Mouse (Mus musculus): Measurements from ENCODE around the gene Abat. TPM values are rescaled to one million over a fixed set of nuclear protein-coding genes. Genes with fewer than 3 reads are reported as not detected.

Gene Abat
- polyA plus RNA-seq, 1 experiment from 2014 or later, result 22.4 TPM

DNA sequence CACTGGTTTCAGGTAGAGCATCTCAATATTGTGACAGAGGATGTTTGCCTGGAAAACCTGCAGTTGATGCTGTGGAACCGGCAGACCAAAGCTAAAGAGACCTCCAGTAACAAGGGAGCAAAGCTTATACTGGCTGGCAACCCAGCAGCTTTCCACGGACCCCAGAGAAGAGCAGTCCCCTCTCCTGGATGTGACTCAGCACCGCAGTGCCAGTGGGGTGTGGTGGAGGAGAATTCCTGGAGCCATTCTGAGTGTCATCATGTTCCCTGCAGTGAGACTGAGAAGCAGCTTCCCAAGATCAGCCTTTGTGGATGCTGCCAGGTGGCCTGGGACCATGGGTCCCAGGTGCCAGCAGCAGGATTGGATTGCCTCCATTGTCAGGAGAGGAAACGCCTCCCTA, 99.8 kb downstream of the Abat start:
- ATAC-seq (ENCODE audit: borderline replicate concordance, extremely low read depth, low FRiP score, low TSS enrichment), result no peak
- Histone ChIP-seq H3K36me3 (no peaks in the 10 kb centered on the region), H3K27ac (no peak overlapping the region), H3K27me3 (no peaks in the 10 kb centered on the region), H3K9ac (no peak overlapping the region), H3K9me3 (no peaks in the 10 kb centered on the region), H3K4me1 (no peaks in the 10 kb centered on the region), H3K4me3 (no peak overlapping the region), H3K4me2 (no peak overlapping the region)
- WGBS, result 69% methylated on average over 4 of the region's 4 CpGs

- Histone ChIP-seq H3K27ac (no peak overlapping the region), H3K4me2 (no peak overlapping the region), H3K9me3 (no peaks in the 10 kb centered on the region), H3K36me3 (no peaks in the 10 kb centered on the region), H3K4me3 (no peak overlapping the region), H3K27me3 (no peaks in the 10 kb centered on the region), H3K9ac (no peak overlapping the region), H3K4me1 (no peaks in the 10 kb centered on the region)
- 67% methylated on average over 3 of the region's 3 CpGs for WGBS
- ATAC-seq (ENCODE audit: borderline replicate concordance, extremely low read depth, low FRiP score, low TSS enrichment), result no peak
Observed at GRCm38 (mm10) chr16:8613447-8613846, 100.2 kb downstream of the Abat start.

- H3K4me2 ChIP-seq, result no peak overlapping the region
- H3K27ac ChIP-seq, result no peak overlapping the region
- no peaks in the 10 kb centered on the region for H3K9me3 ChIP-seq
- no peaks in the 10 kb centered on the region for H3K27me3 ChIP-seq
- WGBS, result 14% methylated on average over 10 of the region's 10 CpGs
- H3K36me3 ChIP-seq, result no peaks in the 10 kb centered on the region
- no peak for ATAC-seq (ENCODE audit: borderline replicate concordance, extremely low read depth, low FRiP score, low TSS enrichment)
- H3K4me1 ChIP-seq, result peaks cover 6% of the 10 kb centered on the region
- no peak overlapping the region for H3K9ac ChIP-seq
- H3K4me3 ChIP-seq, result no peak overlapping the region
Observed at GRCm38 (mm10) chr16:8619659-8620314, 106.6 kb downstream of the Abat start.

GRCm38 (mm10) chr16:8620315-8621115, 107.3 kb downstream of the Abat start:
- no peaks in the 10 kb centered on the region for H3K36me3 ChIP-seq
- ATAC-seq (ENCODE audit: borderline replicate concordance, extremely low read depth, low FRiP score, low TSS enrichment), result no peak
- H3K27me3 ChIP-seq, result no peaks in the 10 kb centered on the region
- no peak overlapping the region for H3K9ac ChIP-seq
- H3K4me3 ChIP-seq, result no peak overlapping the region
- no peak overlapping the region for H3K4me2 ChIP-seq
- H3K4me1 ChIP-seq, result peaks cover 6% of the 10 kb centered on the region
- no peak overlapping the region for H3K27ac ChIP-seq
- no peaks in the 10 kb centered on the region for H3K9me3 ChIP-seq
- 46% methylated on average over 16 of the region's 16 CpGs for WGBS

DNA sequence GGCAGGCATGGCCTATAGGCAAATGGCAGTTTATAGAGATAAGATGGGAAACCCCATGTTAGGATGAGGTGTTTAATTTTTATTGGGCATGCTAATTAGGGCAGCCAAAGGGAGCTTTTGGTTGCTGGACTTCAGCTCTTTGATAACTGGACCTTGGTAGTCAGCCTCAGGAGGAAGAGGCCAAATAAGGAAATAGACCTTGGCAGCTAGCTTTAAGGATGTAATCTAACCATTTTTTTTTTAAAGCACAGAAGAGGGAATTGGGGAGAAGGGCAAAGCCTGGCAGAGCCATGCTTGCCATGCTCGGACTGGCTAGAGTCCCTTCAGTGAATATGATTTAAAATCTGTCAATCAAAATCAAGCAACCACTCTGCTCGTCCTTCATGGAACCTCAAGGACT, 117.2 kb downstream of the Abat start:
- no peaks in the 10 kb centered on the region for H3K4me1 ChIP-seq
- H3K27ac ChIP-seq, result no peak overlapping the region
- ATAC-seq (ENCODE audit: borderline replicate concordance, extremely low read depth, low FRiP score, low TSS enrichment), result no peak
- H3K4me3 ChIP-seq, result no peak overlapping the region
- no peaks in the 10 kb centered on the region for H3K9me3 ChIP-seq
- 77% methylated on average over 2 of the region's 2 CpGs for WGBS
- H3K36me3 ChIP-seq, result 0 out of 2 replicates have a peak, but pooled peaks cover 7% of the 10 kb centered on the region
- H3K27me3 ChIP-seq, result no peaks in the 10 kb centered on the region
- no peak overlapping the region for H3K9ac ChIP-seq
- no peak overlapping the region for H3K4me2 ChIP-seq

DNA sequence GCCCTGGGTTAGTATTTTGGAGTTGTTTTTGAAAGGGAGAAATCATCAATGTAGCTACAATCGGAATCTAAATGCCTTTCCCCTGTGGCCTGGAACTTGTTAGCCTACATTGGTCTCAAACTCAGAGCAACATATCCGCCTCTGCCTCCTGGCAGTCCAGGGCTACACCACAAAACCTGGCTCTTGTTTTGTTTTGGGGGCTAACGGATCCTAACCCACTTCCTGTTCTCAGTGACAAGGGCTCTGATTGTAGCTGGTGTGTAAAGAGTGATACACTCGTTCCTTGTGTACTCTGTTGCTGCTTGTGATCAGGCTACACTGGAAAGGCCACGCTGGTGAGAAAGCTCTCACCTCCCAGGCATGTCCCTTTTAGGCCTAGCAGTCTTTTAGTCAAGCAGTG, 118.2 kb downstream of the Abat start:
- H3K27me3 ChIP-seq, result no peaks in the 10 kb centered on the region
- whole genome bisulfite sequencing, result 88% methylated on average over 5 of the region's 5 CpGs
- no peak for ATAC-seq (ENCODE audit: borderline replicate concordance, extremely low read depth, low FRiP score, low TSS enrichment)
- no peaks in the 10 kb centered on the region for H3K9me3 ChIP-seq
- peaks cover 13% of the 10 kb centered on the region; the same call in 1 of the 2 replicates for H3K36me3 ChIP-seq
- H3K4me1 ChIP-seq, result peaks cover 6% of the 10 kb centered on the region
- H3K4me3 ChIP-seq, result no peak overlapping the region
- no peak overlapping the region for H3K4me2 ChIP-seq
- H3K9ac ChIP-seq, result no peak overlapping the region
- no peak overlapping the region for H3K27ac ChIP-seq

DNA sequence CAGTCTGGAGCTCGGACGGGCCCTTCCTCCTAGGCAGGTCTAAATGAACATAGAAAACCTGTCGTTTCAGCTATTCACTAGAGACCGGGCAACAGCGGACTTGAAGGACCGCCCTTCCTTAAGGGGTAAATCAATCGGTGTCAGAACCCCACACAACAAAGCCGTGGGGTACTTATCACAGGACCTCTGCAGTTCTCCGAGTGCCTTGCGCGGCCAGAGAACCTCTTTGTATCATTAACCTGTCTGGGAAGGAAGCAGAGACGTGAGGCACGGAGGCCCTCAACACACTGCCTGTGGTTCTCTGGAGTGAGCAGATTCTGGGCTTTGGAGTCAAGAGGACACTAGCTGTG, 123.6 kb downstream of the Abat start:
- Histone ChIP-seq H3K4me3 (peak overlapping the region; percentile 78), H3K27me3 (no peaks in the 10 kb centered on the region), H3K9me3 (no peaks in the 10 kb centered on the region), H3K4me1 (peaks cover 17% of the 10 kb centered on the region), H3K27ac (peak overlapping the region; percentile 92), H3K36me3 (peaks cover 13% of the 10 kb centered on the region; the same call in 1 of the 2 replicates), H3K4me2 (peak overlapping the region; percentile 83), H3K9ac (peak overlapping the region; percentile 78)
- WGBS, result under 1% methylated on average over 13 of the region's 13 CpGs
- peak; percentile 8; the same call in 1 of the 2 replicates for ATAC-seq (ENCODE audit: borderline replicate concordance, extremely low read depth, low FRiP score, low TSS enrichment)

DNA sequence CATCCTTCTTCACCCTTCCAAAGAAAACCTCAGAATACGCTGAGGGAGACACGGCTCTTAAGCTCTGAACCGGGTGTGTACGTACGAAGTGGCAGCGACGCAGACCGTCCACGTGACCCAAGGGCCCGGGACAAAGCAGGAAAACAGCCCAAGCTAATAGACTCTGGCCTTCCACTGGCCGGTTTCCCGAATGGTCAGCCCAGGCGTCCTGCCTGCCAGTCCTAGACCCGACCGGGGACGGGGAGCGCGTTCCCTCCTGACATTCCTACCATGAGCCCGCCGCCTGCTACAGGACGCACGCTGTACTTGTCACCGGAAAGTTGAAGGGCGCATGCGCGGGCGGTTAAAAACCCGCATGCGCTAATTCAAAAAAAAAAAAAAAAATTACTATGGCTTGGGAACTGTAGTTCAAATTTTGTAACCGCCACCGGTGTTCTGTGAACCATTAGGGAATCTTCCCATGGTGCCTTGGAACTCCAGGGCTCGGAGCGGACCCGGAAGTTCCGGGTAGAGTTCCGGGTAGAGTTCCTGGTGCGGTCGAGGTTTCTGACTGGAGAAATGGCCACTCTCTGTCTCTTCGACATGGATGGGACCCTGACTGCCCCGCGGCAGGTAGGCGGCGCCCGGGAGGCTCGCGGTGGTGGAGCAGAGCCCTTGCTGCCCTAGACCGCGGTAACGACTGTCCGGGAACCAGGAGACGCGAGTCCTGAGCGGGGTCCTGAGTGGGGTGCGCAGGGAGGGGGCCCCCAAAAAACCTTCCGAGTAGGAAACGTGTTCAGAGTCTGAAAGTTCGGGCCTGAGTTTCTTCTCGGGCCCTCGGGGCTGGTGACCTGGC, 124.2 kb downstream of the Abat start, which contains the start of the genes Pmm2 and Tmem186:
TSS of gene Pmm2 (plus strand) at position 458 of the 835 bp plus-strand sequence.
TSS of gene Tmem186 (minus strand) at position 496 of the 835 bp plus-strand sequence.
- Histone ChIP-seq H3K27ac (peak within 1 kb of the TSS; percentile 92), H3K36me3 (peaks cover 18% of the 10 kb centered on the region; the same call in 1 of the 2 replicates), H3K9me3 (no peaks in the 10 kb centered on the region), H3K9ac (peak within 1 kb of the TSS; percentile 78), H3K4me1 (peaks cover 17% of the 10 kb centered on the region), H3K4me3 (peak within 1 kb of the TSS; percentile 78), H3K27me3 (no peaks in the 10 kb centered on the region), H3K4me2 (peak within 1 kb of the TSS; percentile 83)
- peak; percentile 93 for ATAC-seq (ENCODE audit: borderline replicate concordance, extremely low read depth, low FRiP score, low TSS enrichment)
- WGBS, result under 1% methylated on average over 59 of the region's 59 CpGs

DNA sequence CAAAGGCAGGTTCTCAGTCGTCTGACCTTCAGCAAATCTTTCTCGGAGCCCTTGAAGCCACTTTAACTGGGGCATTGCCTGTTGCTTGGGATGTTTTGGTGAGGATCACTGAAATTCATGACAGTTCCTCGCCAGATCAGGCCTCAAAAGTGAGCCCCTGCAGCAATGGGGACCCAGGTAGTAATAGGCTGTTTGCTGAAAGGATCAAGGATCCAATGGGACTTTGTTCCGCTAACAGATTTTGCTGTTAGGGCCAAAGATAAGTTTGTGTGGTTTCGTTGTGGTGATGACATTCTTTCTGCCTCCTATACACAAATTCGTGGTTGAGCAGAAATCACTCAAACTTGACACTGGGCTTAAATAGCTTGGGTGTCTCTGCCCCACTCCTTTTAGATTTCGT, 124.9 kb downstream of the Abat start:
- H3K36me3 ChIP-seq, result peaks cover 25% of the 10 kb centered on the region
- ATAC-seq (ENCODE audit: borderline replicate concordance, extremely low read depth, low FRiP score, low TSS enrichment), result no peak
- no peaks in the 10 kb centered on the region for H3K9me3 ChIP-seq
- H3K4me3 ChIP-seq, result peak overlapping the region; percentile 78
- H3K4me2 ChIP-seq, result peak overlapping the region; percentile 83
- peak overlapping the region; percentile 92 for H3K27ac ChIP-seq
- no peaks in the 10 kb centered on the region for H3K27me3 ChIP-seq
- 24% methylated on average over 7 of the region's 7 CpGs for WGBS
- H3K9ac ChIP-seq, result peak overlapping the region; percentile 78
- peaks cover 17% of the 10 kb centered on the region for H3K4me1 ChIP-seq

DNA sequence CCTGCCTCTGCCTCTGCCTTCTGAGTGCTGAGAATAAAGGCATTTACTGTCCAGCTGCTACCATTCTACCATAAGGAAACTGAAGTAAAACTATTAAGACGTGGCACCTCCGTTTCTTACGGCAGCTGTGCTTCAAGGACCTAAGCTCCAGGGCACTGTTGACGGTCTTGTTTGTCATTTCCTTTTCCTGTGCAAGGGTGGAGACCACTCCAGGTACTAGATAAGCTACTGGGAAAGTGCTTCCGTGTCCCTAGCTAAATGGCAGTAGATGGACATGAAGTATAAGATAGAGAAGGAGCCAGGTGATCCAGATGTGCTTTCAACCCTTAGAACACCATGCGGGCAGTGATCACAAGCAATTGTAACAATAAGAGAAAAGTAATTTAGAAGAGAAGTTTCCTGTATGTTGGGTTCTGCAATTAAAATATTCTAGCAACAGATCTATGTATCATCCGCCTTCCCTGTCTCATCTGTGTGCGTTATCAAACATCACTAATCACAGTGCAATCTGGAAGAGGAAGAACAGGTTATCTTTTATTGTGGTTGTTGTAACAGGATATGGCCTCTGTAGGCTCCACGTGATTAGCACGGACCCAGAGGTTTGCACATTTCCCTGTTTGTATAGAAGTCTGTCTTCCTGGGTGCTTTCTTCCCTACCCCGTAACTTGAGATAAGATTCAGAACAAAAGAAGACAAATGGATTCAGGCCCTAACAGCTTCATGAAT, 126.4 kb downstream of the Abat start:
- WGBS, result 69% methylated on average over 11 of the region's 11 CpGs
- H3K9me3 ChIP-seq, result no peaks in the 10 kb centered on the region
- no peak overlapping the region for H3K9ac ChIP-seq
- ATAC-seq (ENCODE audit: borderline replicate concordance, extremely low read depth, low FRiP score, low TSS enrichment), result no peak
- no peaks in the 10 kb centered on the region for H3K27me3 ChIP-seq
- H3K4me1 ChIP-seq, result peaks cover 17% of the 10 kb centered on the region
- no peak overlapping the region for H3K4me3 ChIP-seq
- H3K36me3 ChIP-seq, result peaks cover 38% of the 10 kb centered on the region
- H3K4me2 ChIP-seq, result no peak overlapping the region
- H3K27ac ChIP-seq, result no peak overlapping the region

DNA sequence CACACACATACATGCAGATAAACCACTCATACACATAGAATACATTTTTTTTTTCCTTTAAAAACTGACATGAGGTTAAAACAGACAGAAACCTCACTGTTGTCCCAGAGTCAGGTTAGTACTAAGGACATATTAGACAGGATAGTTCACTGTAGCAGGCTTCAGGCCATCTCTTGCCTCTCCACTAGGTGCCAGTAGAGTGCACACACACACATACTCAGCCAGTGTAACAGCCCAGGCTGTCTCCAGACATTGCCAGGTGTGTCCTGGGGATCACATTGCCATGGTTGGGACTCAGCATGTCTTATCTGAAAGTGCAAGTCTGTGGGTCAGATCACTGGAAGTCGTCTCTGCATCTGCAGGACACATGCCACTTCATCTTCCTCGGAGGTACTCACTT, 130.6 kb downstream of the Abat start:
- Histone ChIP-seq H3K4me2 (no peak overlapping the region), H3K36me3 (peaks cover 65% of the 10 kb centered on the region), H3K27ac (no peak overlapping the region), H3K9ac (no peak overlapping the region), H3K4me3 (no peak overlapping the region), H3K4me1 (peaks cover under 1% of the 10 kb centered on the region; the same call in 1 of the 2 replicates), H3K27me3 (no peaks in the 10 kb centered on the region), H3K9me3 (no peaks in the 10 kb centered on the region)
- 65% methylated on average over 2 of the region's 2 CpGs for WGBS
- ATAC-seq (ENCODE audit: borderline replicate concordance, extremely low read depth, low FRiP score, low TSS enrichment), result peak; percentile 64; the same call in 1 of the 2 replicates
